Mouse (Mus musculus): ENCODE measurements around the gene Myg1.
"Not testable (repeated sequence)": the region's sequence is repeated elsewhere in the genome, so short reads cannot be mapped to it uniquely, and the experiment has no call there.

The Myg1 gene

DNA sequence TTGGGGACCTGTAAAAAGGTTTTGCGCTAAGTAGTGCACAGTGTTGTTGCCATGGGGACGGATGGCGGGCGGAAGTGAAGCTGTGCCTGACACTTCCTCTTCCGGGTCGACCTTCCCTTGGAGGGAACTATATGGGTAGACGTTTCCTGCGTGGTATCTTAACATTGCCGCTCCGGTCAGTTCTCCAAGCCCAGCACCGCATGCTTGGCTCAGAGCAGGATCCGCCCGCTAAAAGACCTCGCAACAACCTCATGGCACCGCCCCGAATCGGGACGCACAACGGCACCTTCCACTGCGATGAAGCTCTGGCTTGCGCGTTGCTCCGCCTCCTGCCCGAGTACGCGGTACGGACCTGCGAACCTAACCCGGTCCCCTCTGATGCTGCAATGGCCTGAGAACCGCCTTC is at the start of gene Myg1:
Gene Myg1, plus strand, starts transcription at position 100 of the 406 bp plus-strand sequence.
- peak; percentile 82 to 84 for DNase-seq (ENCODE audit: low spot score in 2 of 2)

DNA sequence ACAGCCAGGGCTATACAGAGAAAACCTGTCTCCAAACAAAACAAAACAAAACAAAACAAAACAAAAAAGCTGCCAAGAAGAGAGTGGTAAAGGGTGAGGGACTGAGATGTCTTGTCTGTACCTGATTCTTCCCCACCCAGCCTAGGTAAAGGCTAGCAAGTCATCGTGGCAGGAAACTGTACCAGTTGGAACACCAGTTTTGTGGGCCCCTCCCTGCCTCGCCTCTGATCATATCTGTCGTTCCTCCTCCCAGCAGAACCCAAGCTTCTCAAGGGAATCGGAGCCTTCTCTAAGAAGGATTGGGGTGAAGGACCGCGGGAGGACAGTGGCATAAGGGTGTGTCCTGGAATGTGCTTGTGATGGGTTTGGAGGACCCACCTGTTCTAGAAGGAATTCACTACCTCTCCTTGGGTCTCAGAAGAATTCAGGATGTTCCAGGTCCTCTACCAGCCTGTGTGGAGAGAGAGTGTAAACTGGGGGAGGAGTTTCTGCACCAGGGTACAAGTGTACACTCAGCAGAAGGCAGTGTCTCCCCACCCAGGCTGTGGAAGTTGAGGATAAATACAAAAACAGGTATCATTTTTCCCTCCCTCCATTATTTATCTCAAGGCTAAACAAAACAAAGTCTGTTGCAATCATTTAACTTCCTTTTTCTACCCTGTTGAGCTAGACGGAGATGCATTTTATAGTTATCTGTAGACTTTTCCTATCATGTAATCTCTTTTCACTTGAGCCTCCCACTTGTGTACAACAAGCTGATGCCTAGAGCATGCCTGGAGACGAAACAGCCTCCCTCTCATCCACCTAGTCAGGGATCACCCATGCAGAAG is 48.8 kb upstream of the Myg1 start:
- no peak for DNase-seq (ENCODE audit: low spot score in 2 of 2)

DNA sequence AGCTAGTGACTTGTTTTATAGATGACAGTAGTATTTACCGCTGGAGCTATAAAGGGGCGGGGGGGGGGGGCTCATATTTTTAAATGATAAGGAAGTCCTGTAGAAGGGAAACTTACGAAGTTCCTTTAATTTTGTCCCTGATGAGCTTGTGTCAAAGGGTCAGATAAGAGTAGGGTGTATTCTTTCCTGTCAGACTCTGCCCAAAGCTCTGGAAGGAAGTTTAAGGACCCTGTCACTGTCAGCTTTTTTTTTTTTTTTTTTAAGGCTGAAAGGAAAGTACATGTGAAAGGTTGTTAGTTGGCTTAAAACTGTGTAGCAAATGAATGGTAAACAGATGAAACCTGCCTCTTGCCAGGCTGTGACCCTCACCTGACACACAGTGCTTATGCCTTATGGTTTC is 47.9 kb upstream of the Myg1 start:
- DNase-seq (ENCODE audit: low spot score in 2 of 2) = no peak

DNA sequence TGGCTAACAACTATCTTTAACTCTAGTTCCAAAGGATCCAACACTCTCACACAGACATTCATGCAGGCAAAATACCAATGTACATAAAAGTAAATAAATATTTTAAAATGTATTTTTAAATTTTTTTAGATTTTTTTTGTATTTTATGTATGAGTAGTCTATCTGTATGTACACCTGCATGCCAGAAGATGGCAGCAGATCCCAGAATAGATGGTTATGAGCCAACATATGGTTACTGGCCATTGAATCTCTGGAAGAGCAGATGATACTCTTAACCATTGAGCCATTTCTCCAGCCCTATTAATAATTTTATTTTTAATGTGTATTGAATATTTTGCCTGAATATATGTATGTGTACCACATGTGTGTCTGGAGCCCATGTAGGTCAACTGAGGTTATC is 44.1 kb upstream of the Myg1 start:
- DNase-seq (ENCODE audit: low spot score in 2 of 2) = peak in 1 of 2 experiments; percentile 33

DNA sequence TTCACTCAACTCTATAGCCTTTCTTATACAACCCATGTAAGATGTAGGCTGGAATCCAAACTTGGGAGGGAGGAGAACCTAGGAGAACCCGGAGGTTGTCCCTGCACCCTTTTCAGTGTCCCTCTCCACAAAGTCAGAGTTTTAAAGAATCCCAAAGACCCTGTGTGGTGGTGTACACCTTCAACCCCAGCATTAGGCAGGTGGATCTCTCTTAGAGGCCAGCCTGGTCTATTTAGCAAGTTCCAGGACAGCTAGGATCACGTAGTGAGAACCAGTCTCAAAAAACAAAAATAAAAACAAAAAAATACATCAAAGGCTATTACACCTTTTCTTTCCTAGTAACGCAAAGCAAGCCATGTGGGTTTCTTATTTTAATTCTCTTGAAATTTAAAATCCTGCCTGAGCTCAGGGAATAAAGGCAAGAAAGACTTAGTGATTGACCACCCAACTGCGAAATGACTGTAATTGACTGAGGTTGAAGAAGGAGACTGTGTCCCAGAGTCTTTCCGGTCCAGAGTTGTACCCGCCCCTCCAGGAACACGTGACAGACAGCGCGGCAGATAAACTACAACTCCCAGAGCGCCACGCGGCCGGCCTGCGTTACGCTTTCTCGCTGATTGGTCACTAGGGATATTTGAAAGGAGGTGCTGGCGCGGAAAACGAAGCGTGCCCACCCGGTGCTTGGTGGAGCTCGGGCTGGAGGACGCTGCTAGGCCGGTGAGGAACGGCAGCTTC is 35.7 kb upstream of the Myg1 start, which contains the start of gene Espl1:
Gene Espl1, plus strand, starts transcription at position 634 of the 735 bp plus-strand sequence.
- peak; percentile 92 to 95 for DNase-seq (ENCODE audit: low spot score in 2 of 2)

DNA sequence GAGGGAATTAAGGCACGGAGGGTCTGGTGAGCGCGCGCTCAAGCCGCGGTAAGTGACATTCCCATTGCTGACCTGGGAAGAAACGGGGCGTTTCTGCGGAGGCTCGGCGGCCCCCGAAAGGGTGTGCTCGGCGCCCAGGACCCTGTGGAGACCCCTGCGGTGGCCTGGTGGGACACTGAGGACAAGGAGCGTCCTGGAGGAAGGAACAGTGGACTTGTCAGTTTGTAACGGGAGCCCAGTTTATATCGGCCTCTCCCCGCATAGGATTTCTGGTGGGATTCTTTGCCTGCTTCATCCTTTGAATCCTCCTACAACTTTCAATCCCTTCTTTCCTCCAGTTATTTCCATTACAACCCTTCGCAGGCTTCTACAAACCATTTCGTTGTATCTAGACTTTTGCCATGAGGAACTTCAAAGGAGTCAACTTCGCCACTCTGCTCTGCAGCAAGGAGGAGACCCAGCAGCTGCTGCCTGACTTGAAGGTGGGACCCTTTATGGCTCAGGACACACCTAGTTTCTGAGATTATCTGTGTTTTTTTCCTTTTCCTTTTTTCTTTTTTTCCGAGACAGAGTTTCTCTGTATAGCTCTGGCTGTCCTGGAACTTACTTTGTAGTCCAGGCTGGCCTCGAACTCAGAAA is 35.0 kb upstream of the Myg1 start:
- DNase-seq (ENCODE audit: low spot score in 2 of 2) = no peak

DNA sequence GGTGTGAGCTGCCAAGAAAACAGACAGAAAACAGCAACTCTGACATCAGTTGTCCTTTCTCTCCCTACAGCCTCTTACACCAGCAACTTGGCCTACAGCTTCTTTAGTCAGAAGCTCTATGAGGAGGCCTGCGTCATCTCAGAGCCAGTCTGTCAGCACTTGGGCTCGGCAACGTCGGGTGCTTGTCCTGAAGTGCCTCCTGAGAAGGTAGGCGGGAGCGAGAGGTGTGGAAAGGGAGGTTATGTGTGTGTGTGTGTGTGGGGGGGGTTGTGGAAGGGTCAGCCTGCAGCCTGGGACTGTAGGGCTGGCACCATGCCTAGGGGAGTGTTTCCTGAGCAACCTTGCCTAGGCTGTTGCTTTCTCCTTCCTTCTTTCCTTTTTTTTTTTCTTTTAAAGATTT is 29.0 kb upstream of the Myg1 start:
- DNase-seq (ENCODE audit: low spot score in 2 of 2) = no peak

DNA sequence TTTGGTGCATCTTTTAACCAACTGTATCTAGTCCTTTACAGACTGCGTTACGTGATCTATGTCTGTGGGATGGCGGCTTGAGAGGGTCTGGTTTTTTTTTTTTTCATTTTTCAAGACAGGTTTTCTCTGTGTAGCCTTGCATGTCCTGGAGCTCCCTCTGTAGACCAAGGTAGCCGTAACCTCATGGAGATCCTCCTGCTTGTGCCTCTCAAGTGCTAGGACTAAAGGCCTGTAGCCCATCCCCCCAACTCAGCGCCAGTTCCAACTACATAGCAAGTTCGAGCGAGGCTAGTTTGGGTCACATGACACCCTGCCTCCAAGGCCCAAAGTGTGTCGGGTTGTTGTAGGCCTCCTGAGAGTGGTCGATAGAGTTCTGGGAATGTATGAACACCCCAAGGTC is 22.8 kb upstream of the Myg1 start:
- no peak for DNase-seq (ENCODE audit: low spot score in 2 of 2)

DNA sequence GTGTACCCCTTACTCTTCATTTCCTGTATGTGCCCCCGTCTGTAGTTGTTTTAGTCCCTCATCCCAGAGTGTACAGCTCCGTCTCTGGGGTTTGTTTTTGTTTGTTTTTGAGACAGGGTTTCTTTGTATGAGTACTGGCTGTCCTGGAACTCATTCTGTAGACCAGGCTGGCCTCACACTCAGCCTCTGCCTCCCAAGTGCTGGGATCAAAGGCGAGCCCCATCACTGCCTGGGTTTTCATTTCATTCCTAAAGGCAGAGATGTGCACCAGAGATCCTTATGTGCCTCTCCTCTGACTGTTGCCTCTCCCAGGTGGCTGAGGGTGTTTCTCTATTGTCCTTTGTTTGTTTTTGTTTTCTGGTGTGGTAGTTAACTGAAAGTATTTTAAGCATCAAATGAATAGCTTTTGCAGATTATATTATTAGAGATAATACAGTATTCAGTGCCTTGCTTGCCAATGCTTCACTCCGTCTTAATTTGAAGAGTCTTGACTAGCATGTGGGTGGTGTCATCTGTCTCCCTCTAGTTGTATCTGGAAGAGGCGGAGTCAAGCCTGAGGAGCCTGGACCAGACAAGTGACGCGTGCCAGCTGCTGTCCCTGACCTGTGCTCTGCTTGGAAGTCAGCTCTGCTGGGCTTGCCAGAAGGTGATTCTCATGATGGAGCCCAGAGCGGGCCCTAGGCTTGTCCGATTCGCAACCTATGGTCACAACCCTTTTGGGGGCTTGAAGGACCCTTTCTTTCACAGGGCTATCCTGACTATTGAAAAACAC is 21.2 kb upstream of the Myg1 start:
- DNase-seq (ENCODE audit: low spot score in 2 of 2) = peak; percentile 77 to 80

DNA sequence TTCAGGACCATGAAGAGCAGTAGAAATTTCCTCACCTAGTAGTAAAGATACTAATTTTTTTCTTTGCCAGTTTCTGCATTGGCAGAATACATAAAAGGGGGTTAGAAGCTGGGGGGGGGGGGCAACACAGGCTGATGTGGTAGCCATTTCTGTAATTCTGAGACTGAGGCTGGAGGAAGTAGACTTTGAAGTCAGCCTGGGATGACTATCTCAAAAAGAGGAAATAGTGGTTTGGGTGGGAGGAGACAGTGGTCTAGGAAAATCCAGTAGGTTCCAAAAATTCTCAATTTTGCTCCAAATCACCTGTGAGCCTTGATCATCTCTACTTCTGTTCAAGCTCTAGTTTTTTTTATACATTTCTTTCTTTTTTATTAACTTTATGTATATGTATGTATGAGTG is 20.0 kb upstream of the Myg1 start:
- no peak for DNase-seq (ENCODE audit: low spot score in 2 of 2)

DNA sequence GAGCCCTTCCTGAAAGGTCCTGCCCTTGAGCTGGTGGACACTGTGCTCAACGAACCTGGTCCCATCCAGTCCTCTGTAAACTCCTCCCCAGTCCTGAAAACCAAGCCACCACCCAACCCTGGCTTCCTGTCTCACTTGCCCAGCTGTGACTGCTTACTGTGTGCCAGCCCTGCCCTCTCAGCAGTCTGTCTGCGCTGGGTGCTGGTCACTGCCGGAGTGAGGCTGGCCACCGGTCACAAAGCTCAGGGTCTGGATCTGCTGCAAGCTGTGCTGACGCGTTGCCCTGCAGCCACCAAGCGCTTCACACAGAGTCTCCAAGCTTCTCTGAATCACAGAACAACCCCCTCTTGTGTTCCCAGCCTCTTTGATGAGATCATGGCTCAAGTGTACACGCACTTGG is 16.2 kb upstream of the Myg1 start:
- DNase-seq (ENCODE audit: low spot score in 2 of 2) = peak; percentile 43 to 60

DNA sequence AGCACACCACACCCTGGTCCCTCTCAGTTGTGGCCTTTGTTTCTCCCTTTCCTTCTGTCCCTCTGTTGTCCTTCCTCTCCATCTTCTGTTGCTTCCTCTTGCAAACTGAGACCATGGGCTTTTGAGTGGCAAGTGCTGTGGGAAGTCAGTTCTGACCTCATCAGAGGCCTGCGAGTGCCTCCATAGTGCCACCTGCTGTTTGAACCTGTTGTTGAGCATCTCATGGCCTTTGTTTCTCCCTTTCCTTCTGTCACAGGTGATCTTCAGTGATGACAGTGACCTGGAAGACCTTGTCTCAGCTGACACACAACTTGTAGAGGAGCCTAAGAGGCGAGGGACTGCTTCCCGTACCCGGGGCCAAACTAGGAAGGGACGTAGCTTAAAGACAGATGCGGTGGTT is 15.2 kb upstream of the Myg1 start:
- DNase-seq (ENCODE audit: low spot score in 2 of 2) = peak; percentile 60 to 67

DNA sequence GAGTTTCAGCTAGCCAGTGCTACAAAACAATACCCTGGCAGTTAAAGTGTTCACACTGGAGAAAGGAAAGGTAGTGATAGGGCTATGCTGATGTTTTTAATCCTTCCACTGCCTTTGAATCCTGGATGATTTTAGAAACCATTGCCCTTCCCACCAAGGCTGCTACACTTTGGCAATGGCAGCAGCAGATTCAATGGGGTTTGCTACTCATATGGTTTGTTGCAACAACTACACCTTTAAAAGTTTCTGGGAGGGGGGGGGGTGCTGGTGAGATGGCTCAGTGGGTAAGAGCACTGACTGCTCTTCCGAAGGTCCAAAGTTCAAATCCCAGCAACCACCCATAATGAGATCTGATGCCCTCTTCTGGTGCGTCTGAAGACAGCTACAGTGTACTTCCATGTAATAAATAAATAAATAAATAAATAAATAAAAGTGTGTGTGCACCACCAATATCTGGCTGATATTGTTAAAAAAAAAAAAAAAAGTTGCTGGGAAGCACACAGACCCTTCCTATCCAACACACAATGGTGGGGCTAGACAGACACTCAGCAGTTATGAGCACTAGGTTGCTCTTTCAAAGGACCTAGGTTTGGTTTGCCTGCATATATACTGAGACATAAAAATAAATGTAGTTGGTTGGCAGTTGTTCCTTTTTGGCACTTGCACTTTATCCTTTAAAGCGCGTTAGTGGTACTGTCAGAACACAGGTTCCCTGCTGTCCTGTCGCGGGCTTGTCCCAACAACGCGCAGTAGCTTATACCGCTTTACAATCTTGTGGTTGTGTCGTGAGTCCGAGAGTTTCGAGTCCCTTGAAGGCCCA is 6.6 kb upstream of the Myg1 start:
- peak in 1 of 2 experiments; percentile 12 for DNase-seq (ENCODE audit: low spot score in 2 of 2)

DNA sequence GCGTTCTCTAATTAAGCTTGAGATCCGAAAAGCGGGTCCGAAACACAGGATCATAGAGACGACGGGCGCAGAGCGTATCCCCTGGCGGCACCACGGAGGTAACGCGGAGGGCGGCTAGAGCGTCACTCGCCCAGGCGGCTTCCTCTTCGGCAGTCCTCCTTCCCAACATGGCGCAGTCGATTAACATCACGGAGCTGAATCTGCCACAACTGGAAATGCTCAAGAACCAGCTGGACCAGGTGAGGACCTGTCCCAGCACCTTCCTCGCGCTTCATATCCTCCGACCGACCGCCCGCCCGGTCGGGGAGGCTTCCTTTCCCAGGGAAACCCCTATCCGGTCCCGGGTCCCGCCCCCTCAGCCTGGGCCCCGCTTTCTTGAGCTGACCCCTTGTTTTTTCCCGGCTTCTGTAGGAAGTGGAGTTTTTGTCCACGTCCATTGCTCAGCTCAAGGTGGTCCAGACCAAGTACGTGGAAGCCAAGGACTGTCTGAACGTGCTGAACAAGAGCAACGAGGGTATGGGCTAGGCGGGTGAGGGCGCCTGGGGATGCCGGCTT is 5.4 kb upstream of the Myg1 start, which contains the start of gene Pfdn5:
Gene Pfdn5, plus strand, starts transcription at position 95 of the 555 bp plus-strand sequence.
- DNase-seq (ENCODE audit: low spot score in 2 of 2) = peak; percentile 83 to 88

DNA sequence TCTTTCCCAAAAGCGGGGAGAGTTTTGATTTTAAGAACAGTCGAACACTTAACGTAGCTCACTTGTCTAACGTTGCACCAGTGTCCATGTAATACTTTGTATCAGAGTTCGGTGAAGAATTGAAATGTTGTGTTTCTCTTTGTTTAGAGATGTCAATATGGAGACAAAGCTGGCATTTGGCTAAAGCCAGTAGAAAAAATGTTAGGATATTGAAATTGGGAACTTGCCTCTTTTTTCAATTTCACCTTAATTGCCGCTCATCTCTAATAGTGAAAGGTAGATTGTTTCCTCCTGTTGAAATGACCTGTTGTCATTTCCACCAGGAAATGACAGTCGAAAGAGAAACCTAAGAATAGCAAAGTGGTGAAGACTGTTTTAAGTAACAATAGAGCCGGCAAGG is 4.6 kb upstream of the Myg1 start:
- no peak for DNase-seq (ENCODE audit: low spot score in 2 of 2)

DNA sequence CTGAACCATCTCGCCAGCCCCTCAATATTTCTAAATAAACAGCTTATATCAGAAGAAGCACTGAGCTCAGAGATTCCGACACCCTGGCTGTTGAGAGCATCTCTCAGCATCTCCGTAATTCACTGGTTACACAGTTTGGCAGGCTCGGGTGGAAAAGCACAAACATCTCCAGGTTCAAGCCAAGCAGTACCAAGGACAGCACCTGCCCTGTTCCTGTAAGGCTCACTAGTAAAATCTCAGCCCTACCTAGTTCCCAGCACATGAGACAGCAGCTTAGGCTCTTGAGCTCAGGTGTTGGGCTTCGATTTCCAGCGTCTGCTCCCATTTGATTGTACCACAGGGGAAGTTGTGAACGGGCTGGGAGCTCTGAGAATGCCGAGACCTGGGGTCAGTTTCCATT is 3.7 kb downstream of the Myg1 start:
- no peak for DNase-seq (ENCODE audit: low spot score in 2 of 2)

DNA sequence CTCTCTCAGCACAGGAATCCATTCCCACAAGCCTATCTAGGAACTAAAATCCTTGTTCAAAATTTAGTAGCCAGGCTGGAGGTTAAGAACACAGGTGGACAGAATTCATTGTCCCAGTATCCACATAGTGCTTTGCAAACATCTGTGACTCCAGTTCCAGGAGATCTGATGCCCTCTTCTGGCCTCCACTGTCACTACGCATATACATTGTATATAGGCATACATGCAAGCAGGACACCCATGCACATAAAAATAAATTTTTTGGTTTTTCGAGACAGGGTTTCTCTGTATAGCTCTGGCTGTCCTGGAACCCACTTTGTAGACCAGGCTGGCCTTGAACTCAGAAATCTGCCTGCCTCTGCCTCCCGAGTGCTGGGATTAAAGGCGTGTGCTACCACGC is 4.4 kb downstream of the Myg1 start:
- DNase-seq (ENCODE audit: low spot score in 2 of 2) = not testable (repeated sequence)

DNA sequence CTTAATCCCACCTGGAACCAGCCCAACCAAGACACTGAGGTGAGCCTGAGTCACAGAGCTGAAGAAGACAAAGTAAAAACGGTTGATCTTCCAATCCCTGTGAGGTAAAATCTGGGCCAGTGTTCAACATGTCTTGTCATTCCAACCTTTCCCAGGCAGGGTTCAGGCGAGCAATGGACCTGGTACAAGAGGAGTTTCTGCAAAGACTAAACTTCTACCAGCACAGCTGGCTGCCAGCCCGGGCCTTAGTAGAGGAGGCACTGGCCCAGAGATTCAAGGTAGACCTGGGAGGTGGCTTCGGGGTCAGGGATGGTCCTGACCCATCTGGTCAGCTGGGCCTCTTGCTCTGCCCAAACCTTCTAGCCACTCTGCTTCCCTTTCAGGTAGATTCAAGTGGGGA is 5.4 kb downstream of the Myg1 start:
- DNase-seq (ENCODE audit: low spot score in 2 of 2) = no peak

DNA sequence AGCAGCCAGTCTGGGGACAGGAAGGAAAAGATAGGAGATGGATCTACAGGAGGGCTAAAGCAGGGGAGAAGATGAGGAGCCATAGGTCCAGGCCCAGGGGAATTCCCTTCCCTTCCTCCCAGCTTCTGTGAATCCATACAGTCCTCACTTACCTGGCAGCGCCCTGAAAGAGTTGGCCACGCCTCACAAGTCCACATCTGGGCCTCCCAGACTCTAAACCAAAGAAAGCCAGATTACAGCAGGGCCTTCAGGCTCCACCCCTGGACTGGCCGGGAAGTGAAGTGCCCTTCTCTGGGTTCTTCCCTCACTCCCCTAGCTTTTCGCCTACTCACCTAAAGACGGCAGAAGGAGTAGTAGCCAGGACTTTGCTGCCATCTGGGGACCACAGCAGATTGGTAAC is 8.1 kb downstream of the Myg1 start:
- DNase-seq (ENCODE audit: low spot score in 2 of 2) = no peak

DNA sequence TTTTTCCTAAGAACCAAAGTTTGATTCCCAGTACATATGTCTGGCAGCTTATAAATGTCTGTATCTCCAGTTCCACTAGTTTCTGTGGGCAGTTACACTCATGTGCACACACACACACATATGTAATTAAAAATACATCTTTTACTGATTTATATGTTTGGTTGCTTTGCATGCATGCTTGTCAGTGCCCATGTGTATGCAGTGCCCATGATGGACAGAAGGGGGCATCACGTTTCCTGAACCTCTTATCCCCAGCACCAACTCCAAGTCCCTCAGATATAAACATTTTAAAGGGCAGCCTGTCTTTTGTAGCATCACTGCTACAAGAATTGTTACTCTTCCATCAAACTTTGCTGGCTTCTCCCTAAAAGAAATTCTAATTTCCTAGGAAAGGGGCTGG is 10.1 kb downstream of the Myg1 start:
- peak in 1 of 2 experiments; percentile 28 for DNase-seq (ENCODE audit: low spot score in 2 of 2)

Data from heart, adult 9 months (tissue).